Comparison of ENCODE assay signal across 27 mouse cellular contexts in genomic region chr9:60176311-60176710, GRCm38 (mm10).
DNase-seq lines count a peak whose midpoint lies in the region; ATAC-seq and TF ChIP-seq lines count a peak whose summit lies in the region.
"Had no signal": no experiment of that assay in that cellular context is flagged by ENCODE, and none has a peak within 500 bp of the region (broad histone marks: within the 10 kb centered on the region; RNA-seq: fewer than 3 reads in every experiment).

No protein-coding gene starts in this region.

- no peak for TF ChIP-seq CTCF in liver, adult 2 months (IDR thresholded peaks at IDR 0.05; ENCODE audit: low read depth, low read length)
- no peak for TF ChIP-seq CTCF in liver, postnatal 0 days (IDR thresholded peaks at IDR 0.05; ENCODE audit: low read depth)

- no peaks in the 10 kb centered on the region for H3K27me3 ChIP-seq in liver, adult 2 months (ENCODE audit: control insufficient read depth, insufficient read depth, low read length)
- H3K27me3 ChIP-seq in liver, postnatal 0 days (ENCODE audit: insufficient read depth, low read length), result no peaks in the 10 kb centered on the region
- H3K27me3 ChIP-seq in myocyte (ENCODE audit: control insufficient read depth, insufficient read depth, insufficient read length), result no peaks in the 10 kb centered on the region
- H3K27me3 ChIP-seq: embryonic facial prominence, embryonic 12.5 days; forebrain, embryonic 13.5 days; heart, embryonic 13.5 days had no signal

- no peak for ATAC-seq in liver, postnatal 0 days
- ATAC-seq in erythroblast, adult 5-6 weeks (replicated peaks; ENCODE audit: low FRiP score, poor library complexity, severe bottlenecking), result no peak
- ATAC-seq: CD4-positive, CD25-positive, alpha-beta regulatory T cell, adult 4 months; forebrain, embryonic 13.5 days; forebrain, embryonic 16.5 days; hindbrain, postnatal 0 days; inflammation-experienced regulatory T-cells, adult 6 months; Patski had no signal

- H3K4me1 ChIP-seq in liver, adult 2 months (ENCODE audit: control insufficient read depth, insufficient read depth, low read length), result no peaks in the 10 kb centered on the region
- H3K4me1 ChIP-seq in liver, postnatal 0 days (ENCODE audit: insufficient read depth), result peaks cover 5% of the 10 kb centered on the region; the same call in 1 of the 2 replicates
- H3K4me1 ChIP-seq: heart, embryonic 13.5 days had no signal

- TF ChIP-seq POLR2A in liver, adult 2 months (IDR thresholded peaks at IDR 0.05; ENCODE audit: extremely low read depth, insufficient read depth, low read length), result no peak
- TF ChIP-seq POLR2A in myocyte (IDR thresholded peaks at IDR 0.05; ENCODE audit: insufficient read length, low read depth), result no peak

- no peak overlapping the region for H3ac ChIP-seq in myocyte (ENCODE audit: control insufficient read depth, insufficient read length)

- peak; percentile 16 for DNase-seq in liver, adult 2 months (ENCODE audit: extremely low read depth, low read depth, low spot score)
- DNase-seq in liver, postnatal 0 days, result no peak
- DNase-seq in lung, postnatal 36 days, result peak; percentile 46
- DNase-seq in lung, postnatal 4 days, result no peak
- DNase-seq: adrenal gland, postnatal 10 days; adrenal gland, postnatal 36 days; cerebellum, adult 18-20 months; cerebellum, adult 9-10 months; cerebellum, postnatal 14 days; gastrocnemius, postnatal 10 days; gastrocnemius, postnatal 36 days; heart, adult 2 months; heart, postnatal 14 days; heart, postnatal 4 days had no signal

- 30% methylated on average over 3 of the region's 3 CpGs for WGBS in liver, adult 2 months
- WGBS in liver, postnatal 0 days (ENCODE audit: insufficient replicate concordance), result 66% methylated on average over 3 of the region's 3 CpGs

- H3K4me2 ChIP-seq in liver, postnatal 0 days (ENCODE audit: low read depth, low read length), result no peak overlapping the region
- no peak overlapping the region for H3K4me2 ChIP-seq in myocyte (ENCODE audit: low read depth)
- H3K4me2 ChIP-seq: embryonic facial prominence, embryonic 12.5 days; forebrain, embryonic 13.5 days; heart, embryonic 13.5 days; hindbrain, embryonic 14.5 days had no signal

- no peaks in the 10 kb centered on the region for H3K79me2 ChIP-seq in liver, adult 2 months (ENCODE audit: control insufficient read depth, insufficient read depth, low read length)
- H3K79me2 ChIP-seq in myocyte (ENCODE audit: control insufficient read depth, insufficient read depth), result no peaks in the 10 kb centered on the region

- no peak for TF ChIP-seq EP300 in liver, postnatal 0 days (IDR thresholded peaks at IDR 0.05; ENCODE audit: low read depth)

- H3K27ac ChIP-seq in liver, adult 2 months (replicated peaks; ENCODE audit: insufficient read depth, low read depth, low read length), result no peak overlapping the region
- no peak overlapping the region for H3K27ac ChIP-seq in liver, postnatal 0 days (ENCODE audit: low read depth)
- H3K27ac ChIP-seq: embryonic facial prominence, embryonic 12.5 days; forebrain, embryonic 10.5 days; forebrain, embryonic 13.5 days; heart, adult 2 months; heart, embryonic 10.5 days; heart, embryonic 13.5 days; hindbrain, embryonic 14.5 days; hindbrain, postnatal 0 days had no signal

- no peak overlapping the region for H3K4me3 ChIP-seq in liver, adult 2 months (ENCODE audit: insufficient read depth, low read depth, low read length)
- no peak overlapping the region for H3K4me3 ChIP-seq in liver, postnatal 0 days (ENCODE audit: low read depth, low read length)
- H3K4me3 ChIP-seq in myocyte, result no peak overlapping the region
- H3K4me3 ChIP-seq: embryonic facial prominence, embryonic 12.5 days; forebrain, embryonic 10.5 days; forebrain, embryonic 13.5 days; heart, adult 2 months; heart, embryonic 10.5 days; heart, embryonic 13.5 days had no signal

- H3K9ac ChIP-seq in liver, adult 2 months (ENCODE audit: low read depth, low read length), result no peak overlapping the region
- H3K9ac ChIP-seq in liver, postnatal 0 days (replicated peaks), result no peak overlapping the region
- H3K9ac ChIP-seq: embryonic facial prominence, embryonic 12.5 days; forebrain, embryonic 13.5 days; heart, embryonic 13.5 days; hindbrain, embryonic 14.5 days had no signal

- no peaks in the 10 kb centered on the region for H3K9me3 ChIP-seq in liver, postnatal 0 days (ENCODE audit: low read length)
- H3K9me3 ChIP-seq: embryonic facial prominence, embryonic 12.5 days; forebrain, embryonic 10.5 days; forebrain, embryonic 13.5 days; heart, embryonic 10.5 days; heart, embryonic 13.5 days had no signal

- H3K36me3 ChIP-seq in liver, adult 2 months (ENCODE audit: control insufficient read depth, insufficient read depth, low read length), result no peaks in the 10 kb centered on the region
- no peaks in the 10 kb centered on the region for H3K36me3 ChIP-seq in liver, postnatal 0 days (replicated peaks; ENCODE audit: insufficient read depth, low read length)
- no peaks in the 10 kb centered on the region for H3K36me3 ChIP-seq in myocyte (ENCODE audit: control insufficient read depth, insufficient read depth)
- H3K36me3 ChIP-seq: embryonic facial prominence, embryonic 12.5 days; forebrain, embryonic 10.5 days; heart, embryonic 10.5 days; heart, embryonic 13.5 days had no signal

TF ChIP-seq in myocyte, 11 proteins besides CTCF, POLR2A, EP300 and RAD21:
- TF ChIP-seq CEBPB (IDR thresholded peaks at IDR 0.05; ENCODE audit: insufficient read depth, poor library complexity, severe bottlenecking), result 0 out of 2 replicates have a peak, but pooled peaks have one; percentile 3
- no peak for TF ChIP-seq TCF3 (IDR thresholded peaks at IDR 0.05; ENCODE audit: insufficient read length, low read depth)
- no peak for TF ChIP-seq POLR2AphosphoS2 (IDR thresholded peaks at IDR 0.05; ENCODE audit: insufficient read length, low read depth)
- no peak for TF ChIP-seq E2F4 (IDR thresholded peaks at IDR 0.05; ENCODE audit: insufficient read depth)
- TF ChIP-seq USF1 (IDR thresholded peaks at IDR 0.05; ENCODE audit: low read depth), result no peak
- no peak for TF ChIP-seq SRF (IDR thresholded peaks at IDR 0.05; ENCODE audit: control insufficient read depth, insufficient read length, low read depth)

Comparison
In these comparisons a context has a peak if more than half of its experiments do, and no peak if none do; other contexts are left out.
1. DNase-seq: peak in liver, adult 2 months (single experiment) and lung, postnatal 36 days (single experiment); none in liver, postnatal 0 days (single experiment) and lung, postnatal 4 days (0 of 2).